Mouse (Mus musculus) embryonic facial prominence, embryonic 14.5 days (tissue): ENCODE measurements around the gene Lrp1. TPM values are rescaled to one million over a fixed set of nuclear protein-coding genes. Genes with fewer than 3 reads are reported as not detected.

ENCODE experiments used
- ATAC-seq: fragments of 200-750 bp; cut with Nextera tagmentation; 2 replicates; pipeline ENCODE4 v1.8.0; 2017; ENCODE audit warnings: low read depth, moderate number of reproducible peaks, moderate TSS enrichment
- DNase-seq: peaks from one replicate; pipeline ENCODE4 v3.0.0-alpha.2; 2015; ENCODE audit warnings: low spot score
- H3K27ac ChIP-seq: fragments of 300-500 bp; sonication (generic); replicated peaks from 2 replicates; pipeline ENCODE4 v1.5.1; 2014; ENCODE audit warnings: low read depth, mild to moderate bottlenecking, low read length, moderate library complexity
- H3K27me3 ChIP-seq: fragments of 300-500 bp; sonication (generic); replicated peaks from 2 replicates; pipeline ENCODE4 v1.6.1; 2014; ENCODE audit warnings: low read length; ENCODE audit not compliant: control insufficient read depth, insufficient read depth
- H3K36me3 ChIP-seq: fragments of 300-500 bp; sonication (generic); 2 replicates; pipeline ENCODE4 v1.6.1; 2014; ENCODE audit warnings: low read length, mixed read lengths; ENCODE audit not compliant: control insufficient read depth, insufficient read depth
- H3K4me1 ChIP-seq: fragments of 300-500 bp; sonication (generic); 2 replicates; pipeline ENCODE4 v1.6.1; 2014; ENCODE audit warnings: antibody characterized with exemption, low read length; ENCODE audit not compliant: control insufficient read depth, insufficient read depth
- H3K4me2 ChIP-seq: fragments of 300-500 bp; sonication (generic); 2 replicates; pipeline ENCODE4 v1.6.1; 2014; ENCODE audit warnings: low read depth, mild to moderate bottlenecking, low read length, moderate library complexity, mixed read lengths
- H3K4me3 ChIP-seq: fragments of 300-500 bp; sonication (generic); 2 replicates; pipeline ENCODE4 v1.5.1; 2014; ENCODE audit warnings: low read depth, mild to moderate bottlenecking, low read length
- H3K9ac ChIP-seq: fragments of 300-500 bp; sonication (generic); 2 replicates; pipeline ENCODE4 v1.6.1; 2014; ENCODE audit warnings: low read depth, mild to moderate bottlenecking, low read length, moderate library complexity, mixed read lengths
- H3K9me3 ChIP-seq: fragments of 300-500 bp; sonication (generic); 2 replicates; pipeline ENCODE4 v1.6.1; 2016; ENCODE audit warnings: low read length; ENCODE audit not compliant: control insufficient read depth
- WGBS: fragments of 180-500 bp; shearing (Covaris S2); extraction: QIAGEN DNeasy Blood & Tissue Kit; methylation state at CpG from one replicate; pipeline ENCODE4 v1.1.7; 2014; 5-methylcytosine and 5-hydroxymethylcytosine counted together
- polyA plus RNA-seq: library from polyadenylated mRNA; unstranded; fragments of >200 nt; fragmentation: Nextera tagmentation; extraction: Ambion mirVana; gene quantifications from 2 replicates; pipeline ENCODE4 v1.2.1, GENCODE M21; 2014

Gene Lrp1
- polyA plus RNA-seq, 1 experiment from 2014 or later = 137 TPM

DNA sequence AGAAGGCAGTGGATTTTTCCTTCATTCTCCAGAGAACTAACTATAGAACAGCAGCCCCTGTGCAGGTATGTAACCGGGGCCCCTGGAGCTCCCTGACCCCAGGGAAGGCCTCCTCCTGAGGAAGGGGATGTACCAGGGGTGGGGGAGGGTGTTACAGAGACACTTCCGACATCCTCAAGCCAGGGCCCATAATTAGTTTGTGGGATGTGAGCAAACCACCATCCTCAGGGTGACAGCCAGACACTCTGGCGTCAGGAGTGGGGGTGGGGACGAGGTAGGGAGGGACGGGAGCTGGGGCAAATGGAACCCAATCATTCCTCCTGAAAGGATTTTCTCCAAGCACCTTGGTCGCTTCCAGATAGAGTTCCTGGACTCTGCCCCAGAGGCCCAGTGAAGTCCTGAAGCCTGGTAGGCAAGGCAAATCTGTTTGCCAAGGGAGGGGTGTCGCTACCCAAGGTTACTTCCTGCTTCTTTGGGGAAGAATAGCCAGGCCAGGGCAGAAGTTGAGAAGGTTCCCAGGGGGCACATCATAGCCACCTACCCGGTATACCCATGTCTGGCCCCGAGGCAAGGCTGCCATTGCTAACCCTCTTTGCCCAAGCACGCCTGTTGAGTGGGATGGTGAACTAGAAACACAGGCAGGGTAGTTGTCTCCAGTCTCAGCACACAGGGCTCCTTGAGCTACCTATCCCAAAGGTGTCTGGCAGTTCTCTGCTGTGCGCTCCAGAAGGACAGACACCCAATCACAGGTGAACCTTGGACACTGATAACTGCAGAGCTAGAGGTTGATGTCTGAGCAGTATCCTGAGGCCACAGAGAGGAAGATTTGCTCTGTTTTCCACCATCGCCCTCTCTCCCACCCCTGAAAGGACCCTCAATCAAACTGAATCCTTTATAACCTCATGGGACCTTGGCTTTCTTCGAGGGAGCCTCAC is 17.2 kb downstream of the Lrp1 start:
- Histone ChIP-seq H3K36me3 (peaks cover 83% of the 10 kb centered on the region), H3K27ac (no peak overlapping the region), H3K4me2 (no peak overlapping the region), H3K27me3 (no peaks in the 10 kb centered on the region), H3K9me3 (no peaks in the 10 kb centered on the region), H3K4me3 (no peak overlapping the region), H3K4me1 (peaks cover 25% of the 10 kb centered on the region), H3K9ac (no peak overlapping the region)
- ATAC-seq (no peak), DNase-seq (no peak)
- 59% methylated on average over 13 of the region's 13 CpGs for WGBS

DNA sequence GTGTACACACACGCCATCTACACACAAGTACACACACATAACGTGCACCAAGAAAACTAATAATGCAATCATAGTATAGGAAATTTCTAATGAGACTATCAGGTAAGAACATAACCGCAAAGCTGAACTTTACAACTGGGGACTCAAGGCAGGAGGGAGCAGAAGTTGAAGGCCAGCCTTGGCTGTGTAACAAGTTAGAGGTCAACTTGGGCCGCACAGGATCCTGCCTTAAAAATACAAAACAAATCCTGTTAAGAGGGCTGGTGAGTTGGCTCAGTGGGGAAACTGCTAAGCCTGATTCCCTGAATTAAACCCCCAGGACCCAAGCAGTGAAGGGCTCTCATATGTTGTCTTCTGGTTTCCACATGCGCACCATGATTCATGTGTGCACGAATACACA is 18.8 kb downstream of the Lrp1 start:
- Histone ChIP-seq H3K4me3 (no peak overlapping the region), H3K4me2 (no peak overlapping the region), H3K4me1 (peaks cover 37% of the 10 kb centered on the region), H3K27me3 (no peaks in the 10 kb centered on the region), H3K9ac (no peak overlapping the region), H3K27ac (no peak overlapping the region), H3K9me3 (no peaks in the 10 kb centered on the region), H3K36me3 (peaks cover 75% of the 10 kb centered on the region)
- DNase-seq (no peak), ATAC-seq (no peak)
- WGBS = 94% methylated on average over 6 of the region's 6 CpGs

DNA sequence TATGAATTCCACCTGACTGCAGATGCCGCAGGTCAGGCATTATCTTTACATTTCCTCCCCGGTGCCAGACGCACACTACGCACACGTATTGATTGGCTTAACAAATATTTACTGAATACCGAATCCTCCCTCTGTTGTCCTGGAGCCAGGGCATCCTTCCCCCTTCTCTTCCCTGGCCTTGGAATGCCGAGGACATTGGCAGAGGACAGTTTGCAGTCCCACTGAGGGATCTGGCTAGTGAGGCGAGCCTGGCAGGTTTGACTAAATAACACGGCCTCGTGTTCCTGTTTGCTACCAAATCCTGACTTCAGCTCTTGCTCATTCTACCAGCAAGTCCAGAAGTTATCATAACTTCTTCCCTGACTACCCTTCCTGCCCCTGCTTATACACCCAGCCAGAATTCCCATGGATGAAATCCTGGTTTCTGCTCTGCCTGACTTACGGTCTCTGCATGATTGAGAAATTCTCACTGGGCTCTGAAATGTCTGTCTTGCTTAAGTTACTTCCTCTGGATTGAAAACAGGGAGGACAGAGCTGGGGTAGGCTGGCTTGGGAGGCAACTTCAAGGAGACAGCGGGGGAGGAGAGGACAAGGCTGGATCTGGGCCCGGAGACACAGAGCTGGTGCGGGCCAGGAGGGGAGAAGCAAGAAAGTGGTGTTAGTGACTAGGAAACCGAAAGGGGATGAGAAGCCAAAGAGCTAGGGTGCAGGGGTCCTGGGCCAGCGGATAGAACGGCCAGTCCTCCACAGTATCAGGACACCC is 21.0 kb downstream of the Lrp1 start:
- Histone ChIP-seq H3K4me1 (peaks cover 50% of the 10 kb centered on the region), H3K9me3 (no peaks in the 10 kb centered on the region), H3K36me3 (peaks cover 58% of the 10 kb centered on the region), H3K27me3 (no peaks in the 10 kb centered on the region), H3K4me2 (no peak overlapping the region; the same call in 1 of the 2 replicates), H3K4me3 (no peak overlapping the region), H3K9ac (no peak overlapping the region), H3K27ac (peak overlapping the region; percentile 87)
- peak; percentile 31; the same call in 1 of the 2 replicates for ATAC-seq
- peak; percentile 85 for DNase-seq
- 33% methylated on average over 17 of the region's 17 CpGs for WGBS

DNA sequence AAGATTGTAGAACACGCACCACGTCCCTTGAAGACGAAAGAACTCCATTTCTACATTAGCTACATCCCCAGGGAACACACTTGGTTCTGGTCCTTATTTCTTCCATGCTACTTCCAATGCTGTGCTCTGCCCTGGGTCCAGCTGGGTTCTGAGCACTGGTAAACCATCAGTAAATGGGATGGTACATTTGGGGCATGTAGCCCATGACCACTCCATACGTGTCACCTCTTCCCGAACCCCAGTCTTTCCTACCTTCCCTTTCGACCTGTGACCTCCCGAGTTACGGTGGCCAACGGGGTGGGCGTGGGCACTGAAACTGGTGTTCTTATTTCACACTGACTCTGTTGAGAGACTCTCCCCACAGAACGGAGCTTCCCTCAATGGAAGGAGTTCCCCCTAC is 21.7 kb downstream of the Lrp1 start:
- Histone ChIP-seq H3K27me3 (no peaks in the 10 kb centered on the region), H3K9ac (no peak overlapping the region), H3K4me2 (no peak overlapping the region), H3K4me1 (peaks cover 50% of the 10 kb centered on the region), H3K4me3 (no peak overlapping the region), H3K36me3 (peaks cover 58% of the 10 kb centered on the region), H3K9me3 (no peaks in the 10 kb centered on the region), H3K27ac (peak overlapping the region; percentile 87)
- ATAC-seq (no peak), DNase-seq (no peak)
- 70% methylated on average over 11 of the region's 11 CpGs for WGBS

DNA sequence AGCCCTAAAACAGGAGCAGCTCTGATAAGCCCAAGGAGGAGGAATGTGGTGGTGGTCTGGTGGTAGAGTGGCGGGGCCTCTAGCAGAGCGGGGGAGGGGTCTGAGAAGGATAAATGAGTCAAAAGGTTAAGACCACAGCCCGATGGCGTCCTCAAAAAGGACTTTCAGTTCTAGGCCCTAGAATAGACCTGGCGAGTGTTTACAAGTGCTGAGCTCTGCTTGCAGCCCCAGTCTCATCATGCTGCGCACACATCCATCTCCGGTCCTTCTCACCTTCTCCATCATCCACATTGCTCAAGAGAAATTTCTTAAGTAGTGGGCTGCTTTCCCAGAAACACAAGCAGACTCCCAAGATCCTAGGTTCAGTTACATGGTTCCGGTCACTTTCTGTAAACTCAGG is 22.3 kb downstream of the Lrp1 start:
- H3K27ac ChIP-seq = no peak overlapping the region
- H3K4me1 ChIP-seq = peaks cover 50% of the 10 kb centered on the region
- peaks cover 58% of the 10 kb centered on the region for H3K36me3 ChIP-seq

DNA sequence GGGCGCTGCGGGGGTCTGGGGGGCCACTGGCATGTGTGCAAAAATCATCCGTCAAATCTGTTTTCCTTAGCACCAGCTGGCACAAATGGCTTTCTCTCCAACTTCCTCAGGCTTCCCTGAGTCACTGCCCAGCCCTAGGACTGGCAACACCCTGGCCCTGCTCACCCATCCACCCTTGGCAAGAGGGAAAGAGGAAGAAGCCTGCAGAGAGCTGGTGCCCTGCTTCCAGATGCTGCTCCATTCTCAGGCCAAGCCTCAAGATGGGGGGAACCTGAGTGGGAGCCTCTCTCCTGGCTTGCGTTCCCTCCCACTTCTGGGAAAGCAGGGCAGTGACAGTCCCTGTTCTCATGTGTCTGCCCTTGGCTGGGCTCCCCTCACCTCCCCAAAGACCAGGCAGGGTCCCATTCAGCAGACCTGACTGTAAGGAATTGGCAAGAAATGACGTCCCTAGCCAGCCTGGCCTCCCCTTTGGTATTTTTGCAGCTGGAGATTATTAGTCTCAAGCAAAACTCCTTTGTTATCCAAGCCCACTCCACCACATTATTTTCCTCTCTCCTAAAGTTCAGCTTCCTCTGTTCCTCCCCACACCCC is 23.5 kb downstream of the Lrp1 start:
- no peak overlapping the region for H3K9ac ChIP-seq
- H3K9me3 ChIP-seq = no peaks in the 10 kb centered on the region
- H3K4me3 ChIP-seq = no peak overlapping the region
- H3K4me2 ChIP-seq = no peak overlapping the region
- peaks cover 58% of the 10 kb centered on the region for H3K36me3 ChIP-seq
- DNase-seq (peak; percentile 82), ATAC-seq (peak; percentile 72)
- H3K27me3 ChIP-seq = no peaks in the 10 kb centered on the region
- whole genome bisulfite sequencing = 59% methylated on average over 5 of the region's 5 CpGs
- H3K27ac ChIP-seq = peak overlapping the region; percentile 80
- peaks cover 50% of the 10 kb centered on the region for H3K4me1 ChIP-seq

More for the DNA sequence above, 22.3 kb downstream of the Lrp1 start:
- no peaks in the 10 kb centered on the region for H3K27me3 ChIP-seq
- 56% methylated on average over 8 of the region's 8 CpGs for WGBS
- no peak overlapping the region for H3K9ac ChIP-seq
- ATAC-seq = no peak
- DNase-seq = no peak
- no peak overlapping the region for H3K4me2 ChIP-seq
- no peak overlapping the region for H3K4me3 ChIP-seq
- H3K9me3 ChIP-seq = no peaks in the 10 kb centered on the region

DNA sequence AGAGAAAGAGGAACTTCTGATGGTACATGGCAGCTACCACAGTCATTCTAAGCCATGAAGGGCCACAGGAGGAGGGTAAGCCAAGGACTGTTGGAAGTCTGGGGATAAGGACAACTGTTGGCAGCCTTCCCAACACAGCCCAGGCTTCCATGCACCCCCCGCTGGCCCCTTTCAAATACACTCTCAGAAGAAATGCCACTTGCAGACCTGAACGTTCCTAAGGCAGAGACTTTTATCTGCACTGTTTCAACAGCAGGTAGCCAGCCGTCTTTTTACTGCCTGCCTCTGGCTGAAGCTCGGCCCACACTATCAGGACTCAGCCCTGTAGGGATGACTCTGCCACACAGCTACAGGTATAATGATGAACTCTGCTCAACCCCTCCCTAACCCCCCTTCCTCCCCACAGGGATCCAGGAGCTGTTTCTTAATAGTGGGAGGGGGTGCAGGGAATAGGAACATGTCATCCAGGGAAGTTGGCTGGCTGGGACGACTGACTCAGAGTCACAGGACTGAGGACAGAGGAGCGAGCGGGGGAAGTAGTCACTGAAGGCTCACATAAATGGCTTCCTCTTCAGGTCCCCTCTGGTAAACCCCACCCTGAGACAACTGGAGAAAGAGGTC is 24.5 kb downstream of the Lrp1 start:
- H3K4me3 ChIP-seq = no peak overlapping the region
- H3K27me3 ChIP-seq = no peaks in the 10 kb centered on the region
- peak overlapping the region; percentile 80 for H3K27ac ChIP-seq
- H3K9me3 ChIP-seq = no peaks in the 10 kb centered on the region
- DNase-seq (peak; percentile 49), ATAC-seq (no peak)
- no peak overlapping the region for H3K9ac ChIP-seq
- H3K4me2 ChIP-seq = no peak overlapping the region
- 52% methylated on average over 7 of the region's 7 CpGs for WGBS
- H3K4me1 ChIP-seq = peaks cover 49% of the 10 kb centered on the region
- H3K36me3 ChIP-seq = peaks cover 58% of the 10 kb centered on the region
